Mouse (Mus musculus) lung, adult 2 months (tissue): ENCODE measurements at regions not wholly inside any gene's neighbourhood (a gene's known extent, or its start where the extent isn't known, plus 50 kb on each side); places are given as distances from the start of the nearest gene placed in this dataset.

Experiments used
- CTCF ChIP-seq: fragments of 200-500 bp; IDR thresholded peaks from 2 replicates; pipeline ENCODE4 v1.5.1; 2011; ENCODE audit warnings: mild to moderate bottlenecking, low read length, control low read depth; ENCODE audit not compliant: insufficient read depth
- POLR2A ChIP-seq: fragments of 200-500 bp; IDR thresholded peaks from 2 replicates; pipeline ENCODE4 v1.6.1; 2011; ENCODE audit warnings: low read depth, mild to moderate bottlenecking, control low read depth, low read length, borderline replicate concordance; ENCODE audit errors: extremely low read depth

- no peak for TF ChIP-seq POLR2A
- no peak for TF ChIP-seq CTCF
Measured at GRCm38 (mm10) chr7:113075371-113075770, 121.6 kb downstream of the Rassf10 start.
